Mouse (Mus musculus) kidney, adult 18-20 months (tissue): ENCODE results near the gene Ocln.
"Not testable (repeated sequence)": the region's sequence is repeated elsewhere in the genome, so short reads cannot be mapped to it uniquely, and the experiment has no call there.

Experiments
- DNase-seq: peaks from one replicate; pipeline ENCODE4 v3.0.0; 2021

The Ocln gene

DNA sequence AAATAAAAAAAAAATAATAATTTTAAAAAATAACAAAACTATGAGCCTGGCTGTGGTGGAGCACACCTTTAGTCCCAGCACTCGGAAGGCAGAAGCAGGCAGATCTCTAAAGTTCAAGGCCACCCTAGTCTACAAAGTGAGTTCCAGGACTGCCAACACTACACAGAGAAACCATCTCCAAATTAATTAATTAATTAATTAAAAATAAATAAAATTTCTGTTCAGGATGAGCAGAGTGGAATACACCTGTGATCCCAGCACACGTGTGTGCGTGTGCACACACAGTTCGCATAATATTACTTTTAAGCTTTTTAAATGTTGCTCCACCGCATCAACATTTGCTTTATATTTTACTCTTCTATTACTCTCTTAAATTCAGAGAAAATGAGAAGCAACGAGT, 60.9 kb downstream of the Ocln start:
- DNase-seq = no peak

DNA sequence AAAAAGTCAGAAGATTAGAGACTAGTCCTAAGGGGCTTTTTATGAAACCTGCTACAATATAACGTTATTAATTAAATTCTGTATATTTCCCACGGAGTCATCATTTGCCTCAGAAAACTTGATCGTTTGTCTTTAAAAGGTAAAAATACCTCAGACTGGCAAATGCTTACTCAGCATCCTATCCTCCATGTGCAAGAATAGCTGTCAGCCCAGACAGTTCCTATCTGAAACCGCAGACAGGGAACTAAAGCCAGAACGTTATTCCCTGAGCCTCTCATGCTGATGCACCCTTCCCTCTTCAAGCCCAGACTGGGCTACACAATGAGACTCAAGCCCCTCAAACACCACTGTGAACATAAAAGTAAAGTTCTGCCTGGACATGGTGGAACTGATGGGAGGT, 62.1 kb downstream of the Ocln start:
- no peak for DNase-seq

- no peak for DNase-seq
Observed at GRCm38 (mm10) chr13:100483610-100484009, 68.9 kb downstream of the Ocln start.

DNA sequence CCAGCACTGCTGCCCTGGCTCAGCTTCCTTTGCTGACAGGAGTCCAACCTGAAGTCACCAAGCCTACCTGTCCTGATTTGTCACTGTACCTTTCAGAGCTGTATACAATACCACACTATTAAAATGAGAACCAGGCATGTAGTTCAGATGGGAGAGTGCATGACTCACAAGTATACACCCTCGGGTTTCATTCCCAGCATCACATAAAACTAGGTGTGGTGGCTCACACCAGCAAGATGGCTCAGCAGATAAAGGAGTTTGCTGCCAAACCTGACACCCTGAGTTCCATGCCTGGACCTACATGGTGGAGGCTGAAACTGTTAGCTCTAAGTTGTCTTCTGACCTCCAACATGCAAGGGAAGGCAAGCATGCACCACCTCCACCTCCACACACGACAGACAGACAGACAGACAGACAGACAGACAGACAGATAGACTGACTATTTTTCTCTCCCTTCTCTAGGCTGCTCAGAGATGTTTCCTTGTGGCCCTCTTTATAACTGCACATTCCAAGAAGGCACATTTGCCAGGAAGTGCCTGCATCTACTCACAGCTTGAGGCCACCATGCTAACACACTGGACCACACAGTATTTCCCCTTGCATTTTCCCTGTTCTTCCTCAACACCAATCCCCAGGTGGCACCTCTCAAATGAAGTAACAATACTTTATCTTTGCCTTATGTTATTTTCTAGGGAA, 88.8 kb downstream of the Ocln start:
- DNase-seq = no peak

- no peak for DNase-seq
Observed at GRCm38 (mm10) chr13:100461336-100461735, 91.2 kb downstream of the Ocln start.

DNA sequence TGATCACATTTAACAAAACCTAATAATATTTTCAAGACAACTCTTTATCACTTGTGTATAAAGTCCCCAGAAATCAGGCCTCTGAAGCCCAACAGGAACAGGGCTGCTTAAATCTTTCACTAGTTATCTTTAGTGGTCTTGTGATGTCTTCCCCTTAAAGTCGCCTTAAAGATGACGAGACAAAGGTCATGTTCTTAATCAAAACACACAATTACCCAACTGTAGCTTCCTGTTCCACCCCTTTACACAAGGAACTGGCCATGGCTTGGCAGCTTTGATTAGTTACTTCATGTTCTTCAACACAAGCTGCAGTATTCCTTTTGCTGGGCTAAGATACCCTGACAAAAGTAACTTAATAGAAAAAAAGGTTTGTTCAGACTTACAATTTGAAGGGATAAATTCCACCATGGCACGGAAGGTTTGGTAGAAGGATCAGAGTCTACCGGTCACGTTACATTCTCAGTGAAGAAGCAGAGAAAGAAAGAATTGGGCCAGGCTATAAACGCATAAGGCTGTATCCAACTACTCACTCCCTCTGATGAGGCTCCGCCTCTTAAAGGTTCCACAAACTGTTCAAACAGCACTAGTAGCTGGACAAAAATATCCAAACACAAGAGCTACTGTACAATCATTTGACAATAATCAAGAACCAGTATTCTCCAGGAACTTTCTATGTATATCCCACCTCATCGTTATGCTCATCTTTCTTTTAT, 99.9 kb downstream of the Ocln start, which contains the start of gene Naip1:
TSS of gene Naip1 (minus strand) at position 455 of the 713 bp plus-strand sequence.
- not testable (repeated sequence) for DNase-seq

- DNase-seq = no peak
Observed at GRCm38 (mm10) chr13:100449495-100449894, 103.0 kb downstream of the Ocln start.
